In genomic region chr2:155513543-155513942, GRCm38 (mm10) we compare ENCODE assay signal across 10 mouse cellular contexts. TPM values are rescaled to one million over a fixed set of nuclear protein-coding genes. Genes with fewer than 3 reads are reported as not detected.
DNase-seq lines count a peak whose midpoint lies in the region; ATAC-seq and TF ChIP-seq lines count a peak whose summit lies in the region.
"Had no signal": no experiment of that assay in that cellular context is flagged by ENCODE, and none has a peak within 500 bp of the region (broad histone marks: within the 10 kb centered on the region; RNA-seq: fewer than 3 reads in every experiment).

No protein-coding gene starts in this region.

- no peak for TF ChIP-seq POLR2A in brain, embryonic 14.5 days (IDR thresholded peaks at IDR 0.05; ENCODE audit: borderline replicate concordance, extremely low read depth, insufficient read depth, insufficient read length, poor library complexity, severe bottlenecking)

- H3K36me3 ChIP-seq in forebrain, embryonic 16.5 days (ENCODE audit: control insufficient read depth, insufficient read depth), result no peaks in the 10 kb centered on the region
- H3K36me3 ChIP-seq in midbrain, embryonic 13.5 days, result peaks cover 9% of the 10 kb centered on the region; the same call in 1 of the 2 replicates
- H3K36me3 ChIP-seq: heart, embryonic 13.5 days had no signal

- peaks cover 29% of the 10 kb centered on the region for H3K4me1 ChIP-seq in forebrain, embryonic 16.5 days (replicated peaks; ENCODE audit: control insufficient read depth, insufficient read depth, low read length)
- H3K4me1 ChIP-seq in midbrain, embryonic 13.5 days (replicated peaks), result peaks cover 35% of the 10 kb centered on the region

- H3K9me3 ChIP-seq in forebrain, embryonic 16.5 days (ENCODE audit: control insufficient read depth, low read length), result no peaks in the 10 kb centered on the region
- H3K9me3 ChIP-seq in midbrain, embryonic 13.5 days, result no peaks in the 10 kb centered on the region
- H3K9me3 ChIP-seq: heart, embryonic 13.5 days had no signal

- peak overlapping the region; percentile 86 for H3K9ac ChIP-seq in forebrain, embryonic 16.5 days (replicated peaks; ENCODE audit: low read depth, low read length)
- H3K9ac ChIP-seq in midbrain, embryonic 13.5 days (replicated peaks), result peak overlapping the region; percentile 88

- H3K4me2 ChIP-seq in forebrain, embryonic 16.5 days (ENCODE audit: low read length), result peak overlapping the region; percentile 77
- peak overlapping the region; percentile 78 for H3K4me2 ChIP-seq in midbrain, embryonic 13.5 days (replicated peaks)

- peak; percentile 62 for DNase-seq in cerebellum, adult 9-10 months
- DNase-seq in brain, embryonic 14.5 days (ENCODE audit: low read depth), result peak; percentile 23
- no peak for DNase-seq in embryo, embryonic 10.5 days (ENCODE audit: low spot score)
- DNase-seq in kidney, postnatal 14 days, result no peak
- DNase-seq in urinary bladder, postnatal 10 days (ENCODE audit: low spot score), result no peak
- DNase-seq: B cell, adult 2 months had no signal

- H3K27ac ChIP-seq in forebrain, embryonic 16.5 days (ENCODE audit: low read length), result no peak overlapping the region
- H3K27ac ChIP-seq in midbrain, embryonic 13.5 days, result peak overlapping the region; percentile 81
- H3K27ac ChIP-seq: heart, embryonic 13.5 days had no signal

- WGBS in forebrain, embryonic 16.5 days, result 71% methylated on average over 5 of the region's 5 CpGs
- 65% methylated on average over 5 of the region's 5 CpGs for WGBS in midbrain, embryonic 13.5 days

- no peak for ATAC-seq in cerebellum, adult (ENCODE audit: insufficient number of reproducible peaks, low FRiP score, low TSS enrichment)
- no peak for ATAC-seq in forebrain, embryonic 16.5 days
- ATAC-seq in midbrain, embryonic 13.5 days, result no peak

- H3K4me3 ChIP-seq in forebrain, embryonic 16.5 days (replicated peaks; ENCODE audit: low read length), result peak overlapping the region; percentile 68
- peak overlapping the region; percentile 75 for H3K4me3 ChIP-seq in midbrain, embryonic 13.5 days (replicated peaks)

- no peak for TF ChIP-seq CTCF in brain, embryonic 14.5 days (IDR thresholded peaks at IDR 0.05; ENCODE audit: borderline replicate concordance, extremely low read depth, insufficient read depth, insufficient read length)

- no peaks in the 10 kb centered on the region for H3K27me3 ChIP-seq in forebrain, embryonic 16.5 days (replicated peaks; ENCODE audit: control insufficient read depth, insufficient read depth, low read length)
- no peaks in the 10 kb centered on the region for H3K27me3 ChIP-seq in midbrain, embryonic 13.5 days

RNA-seq across cellular contexts. Expression of gene Acss2, which starts 4.2 kb away (rescaled TPM):
- polyA plus RNA-seq in brain, embryonic 14.5 days (2012; rRNA removed), result 26.5 and 29.5 TPM in 2 replicates
- polyA plus RNA-seq in forebrain, embryonic 16.5 days (2015; fragmentation: Nextera tagmentation; extraction: Ambion mirVana), result 22.3 and 22.8 TPM in 2 replicates
- polyA plus RNA-seq in midbrain, embryonic 13.5 days (2015; fragmentation: Nextera tagmentation; extraction: Ambion mirVana), result 27.5 and 28.0 TPM in 2 replicates

RNA-seq across cellular contexts. Expression of gene Ggt7, which starts 4.5 kb away (rescaled TPM):
- 160 and 237 TPM in 2 replicates for polyA plus RNA-seq in brain, embryonic 14.5 days (2012; rRNA removed)
- polyA plus RNA-seq in forebrain, embryonic 16.5 days (2015; fragmentation: Nextera tagmentation; extraction: Ambion mirVana), result 47.2 and 62.3 TPM in 2 replicates
- 62.3 and 65.0 TPM in 2 replicates for polyA plus RNA-seq in midbrain, embryonic 13.5 days (2015; fragmentation: Nextera tagmentation; extraction: Ambion mirVana)

RNA-seq across cellular contexts. Expression of gene Ncoa6, which starts 39.8 kb away (rescaled TPM):
- 56.8 and 75.2 TPM in 2 replicates for polyA plus RNA-seq in brain, embryonic 14.5 days (2012; rRNA removed)
- polyA plus RNA-seq in forebrain, embryonic 16.5 days (2015; fragmentation: Nextera tagmentation; extraction: Ambion mirVana), result 26.9 and 28.7 TPM in 2 replicates
- polyA plus RNA-seq in midbrain, embryonic 13.5 days (2015; fragmentation: Nextera tagmentation; extraction: Ambion mirVana), result 30.0 and 34.5 TPM in 2 replicates

Comparison
In these comparisons a context has a peak if more than half of its experiments do, and no peak if none do; other contexts are left out.
1. DNase-seq: peak in cerebellum, adult 9-10 months (single experiment) and brain, embryonic 14.5 days (single experiment); none in embryo, embryonic 10.5 days (single experiment), kidney, postnatal 14 days (single experiment) and urinary bladder, postnatal 10 days (single experiment).